Mouse (Mus musculus) thymus, postnatal 14 days (tissue): ENCODE measurements around the gene Slc2a9.

ENCODE experiments used
- DNase-seq: peaks from one replicate; pipeline ENCODE4 v3.0.0; 2021

Slc2a9 gene

GRCm38 (mm10) chr5:38502992-38503391, at the start of gene Slc2a9:
Slc2a9 (minus strand) TSS chr5:38503143.
- no peak for DNase-seq

GRCm38 (mm10) chr5:38552615-38553014, 49.7 kb upstream of the Slc2a9 start:
- no peak for DNase-seq

GRCm38 (mm10) chr5:38550221-38550768, 47.4 kb upstream of the Slc2a9 start:
- DNase-seq = no peak

- DNase-seq = no peak
These were observed 46.5 kb upstream of the Slc2a9 start for GRCm38 (mm10) chr5:38549461-38549909.

GRCm38 (mm10) chr5:38547375-38547774, 44.4 kb upstream of the Slc2a9 start:
- DNase-seq = no peak

- DNase-seq = no peak
These were observed 41.8 kb upstream of the Slc2a9 start for GRCm38 (mm10) chr5:38544423-38545415.

- DNase-seq = no peak
These were observed 40.7 kb upstream of the Slc2a9 start for GRCm38 (mm10) chr5:38543496-38544217.

GRCm38 (mm10) chr5:38541728-38542127, 38.8 kb upstream of the Slc2a9 start:
- DNase-seq = no peak

GRCm38 (mm10) chr5:38540898-38541297, 38.0 kb upstream of the Slc2a9 start:
- no peak for DNase-seq

- DNase-seq = no peak
These were observed 35.6 kb upstream of the Slc2a9 start for GRCm38 (mm10) chr5:38538508-38538907.

- no peak for DNase-seq
These were observed 34.9 kb upstream of the Slc2a9 start for GRCm38 (mm10) chr5:38537845-38538244.

GRCm38 (mm10) chr5:38536822-38537221, 33.9 kb upstream of the Slc2a9 start:
- DNase-seq = no peak

- no peak for DNase-seq
These were observed 29.1 kb upstream of the Slc2a9 start for GRCm38 (mm10) chr5:38532084-38532483.

GRCm38 (mm10) chr5:38529724-38530428, 26.9 kb upstream of the Slc2a9 start:
- DNase-seq = no peak

GRCm38 (mm10) chr5:38522977-38523376, 20.0 kb upstream of the Slc2a9 start:
- no peak for DNase-seq

GRCm38 (mm10) chr5:38520838-38521237, 17.9 kb upstream of the Slc2a9 start:
- no peak for DNase-seq

GRCm38 (mm10) chr5:38516267-38516666, 13.3 kb upstream of the Slc2a9 start:
- DNase-seq = peak; percentile 45

- DNase-seq = no peak
These were observed 10.0 kb upstream of the Slc2a9 start for GRCm38 (mm10) chr5:38512991-38513390.

- DNase-seq = no peak
These were observed 6.6 kb upstream of the Slc2a9 start for GRCm38 (mm10) chr5:38509568-38509967.

- no peak for DNase-seq
These were observed 2.5 kb upstream of the Slc2a9 start for GRCm38 (mm10) chr5:38505435-38505765.

- no peak for DNase-seq
These were observed 1.9 kb upstream of the Slc2a9 start for GRCm38 (mm10) chr5:38504747-38505434.

GRCm38 (mm10) chr5:38504116-38504515, 1.2 kb upstream of the Slc2a9 start:
- DNase-seq = no peak
